Mouse (Mus musculus) fibroblast of lung, adult 2 months (primary cell): ENCODE measurements around the gene Hyou1.
"Not testable (repeated sequence)": the region's sequence is repeated elsewhere in the genome, so short reads cannot be mapped to it uniquely, and the experiment has no call there.

ENCODE experiments used
- DNase-seq: peaks from one replicate; pipeline ENCODE4 v3.0.0-alpha.2; 2011; ENCODE audit warnings: low read depth

The Hyou1 gene

GRCm38 (mm10) chr9:44351396-44351795 lies 27.9 kb upstream of the Hyou1 start:
- no peak for DNase-seq

- DNase-seq = no peak
These were observed 27.0 kb upstream of the Hyou1 start for GRCm38 (mm10) chr9:44352337-44352736.

DNA sequence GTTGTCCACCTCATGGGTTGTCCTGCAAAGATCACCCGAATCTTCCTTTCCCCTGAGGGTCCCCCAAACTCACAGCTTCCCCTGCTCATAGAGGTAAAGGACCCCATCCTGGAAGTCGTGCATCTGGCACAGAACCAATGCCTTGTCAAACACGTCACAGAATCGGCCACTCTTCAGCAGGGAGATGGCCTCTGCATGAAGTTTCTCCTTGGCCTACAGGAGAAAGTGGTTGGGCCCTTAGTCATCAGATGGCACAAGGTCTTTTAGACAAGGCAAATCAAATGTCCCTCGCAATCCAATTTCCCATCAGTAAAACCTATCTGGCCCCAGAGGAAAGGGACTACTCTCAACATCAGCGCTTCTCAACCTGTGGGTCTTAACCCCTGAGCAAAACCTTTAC lies 26.1 kb upstream of the Hyou1 start:
- DNase-seq = no peak

GRCm38 (mm10) chr9:44357207-44357606 lies 22.1 kb upstream of the Hyou1 start:
- no peak for DNase-seq

GRCm38 (mm10) chr9:44361190-44361917 lies 17.9 kb upstream of the Hyou1 start, which contains the start of gene Vps11:
Gene Vps11, minus strand, starts transcription at chr9:44361670.
- peak; percentile 96 for DNase-seq

GRCm38 (mm10) chr9:44361931-44362330 lies 17.4 kb upstream of the Hyou1 start:
- DNase-seq = not testable (repeated sequence)

GRCm38 (mm10) chr9:44364480-44364879 lies 14.8 kb upstream of the Hyou1 start:
- no peak for DNase-seq

- no peak for DNase-seq
These were observed 5.9 kb upstream of the Hyou1 start for GRCm38 (mm10) chr9:44373386-44373785.

DNA sequence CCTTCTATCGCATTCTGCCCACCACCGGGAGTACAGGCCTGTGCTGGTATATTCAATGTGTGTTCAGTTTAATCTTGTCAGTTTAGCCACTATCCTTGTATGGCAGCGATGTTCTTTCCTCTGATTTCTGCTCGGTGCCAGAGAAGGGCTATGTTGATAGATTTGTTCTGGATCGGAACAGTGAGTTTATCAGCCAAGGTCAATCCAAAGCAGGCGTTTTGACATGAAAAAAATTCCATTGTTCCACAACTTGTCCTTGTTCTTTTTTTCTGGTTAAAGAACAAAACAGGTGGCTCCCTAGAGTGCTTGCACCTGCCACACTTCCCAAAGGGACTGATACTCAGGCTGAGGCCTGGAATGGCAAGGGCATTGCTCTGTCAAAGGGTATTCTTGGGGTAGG lies 3.1 kb upstream of the Hyou1 start:
- no peak for DNase-seq

- DNase-seq = not testable (repeated sequence)
These were observed 2.0 kb upstream of the Hyou1 start for GRCm38 (mm10) chr9:44377335-44377734.

DNA sequence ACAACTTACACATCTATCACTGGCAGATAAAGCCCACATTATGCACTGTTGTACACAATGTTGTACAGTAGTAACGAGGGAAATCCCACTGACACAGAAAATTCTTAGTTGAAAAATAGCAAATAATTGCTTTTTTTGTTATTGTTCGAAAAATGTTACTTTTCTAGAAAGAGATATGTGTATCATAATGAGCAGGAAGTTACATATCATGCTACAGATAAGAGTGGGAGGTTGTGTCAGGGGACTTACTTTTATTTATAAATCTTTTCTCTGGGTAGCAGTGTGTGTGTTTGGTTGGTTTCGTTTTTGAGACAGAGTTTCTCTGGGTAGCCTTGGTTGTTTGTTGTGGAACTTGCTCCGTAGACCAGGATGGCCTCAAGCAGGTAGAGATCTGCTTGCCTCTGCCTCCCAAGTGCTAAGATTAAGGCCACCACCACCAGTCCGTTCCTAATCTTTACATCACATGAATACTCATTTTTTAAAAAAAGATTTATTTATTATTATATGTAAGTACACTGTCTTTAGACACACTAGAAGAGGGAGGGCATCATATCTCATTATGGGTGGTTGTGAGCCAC lies 1.0 kb upstream of the Hyou1 start:
- no peak for DNase-seq

GRCm38 (mm10) chr9:44379862-44380261 lies 572 bp downstream of the Hyou1 start:
- DNase-seq = no peak

GRCm38 (mm10) chr9:44384596-44384995 lies 5.3 kb downstream of the Hyou1 start:
- DNase-seq = no peak

GRCm38 (mm10) chr9:44387221-44387620 lies 7.9 kb downstream of the Hyou1 start:
- no peak for DNase-seq

DNA sequence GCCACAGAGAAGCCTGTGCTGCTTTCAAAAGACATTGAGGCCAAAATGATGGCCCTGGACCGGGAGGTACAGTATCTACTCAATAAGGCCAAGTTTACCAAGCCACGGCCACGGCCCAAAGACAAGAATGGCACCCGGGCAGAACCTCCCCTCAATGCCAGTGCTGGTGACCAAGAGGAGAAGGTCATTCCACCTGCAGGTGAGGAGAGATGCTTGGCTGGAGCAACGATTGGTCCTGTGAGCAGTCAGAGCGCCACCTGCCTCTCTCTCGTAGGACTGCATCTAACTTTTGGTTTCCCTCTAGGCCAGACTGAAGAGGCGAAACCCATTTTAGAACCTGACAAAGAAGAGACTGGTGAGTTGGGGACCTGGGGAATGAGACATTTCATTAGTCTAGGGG lies 10.0 kb downstream of the Hyou1 start:
- DNase-seq = no peak

DNA sequence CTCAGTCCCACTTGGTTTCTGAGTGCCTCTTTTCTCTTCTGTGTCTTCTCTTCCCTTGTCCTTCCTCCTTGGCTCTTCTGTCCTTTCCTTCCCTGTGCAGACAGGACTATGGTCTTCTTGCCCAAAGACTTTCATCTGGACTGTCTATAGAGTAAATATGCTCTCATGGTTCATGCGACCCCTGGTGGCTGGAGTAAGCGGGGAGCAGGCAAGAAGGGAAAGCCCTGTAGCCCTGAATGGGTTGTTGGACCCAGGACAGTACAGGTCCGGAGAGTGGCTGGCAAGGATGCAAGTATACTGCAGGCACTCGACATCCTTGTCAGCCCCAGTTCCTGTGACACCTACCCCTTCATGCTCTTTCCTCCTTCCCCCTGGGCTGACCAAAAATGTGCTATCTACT lies 12.2 kb downstream of the Hyou1 start:
- DNase-seq = no peak

DNA sequence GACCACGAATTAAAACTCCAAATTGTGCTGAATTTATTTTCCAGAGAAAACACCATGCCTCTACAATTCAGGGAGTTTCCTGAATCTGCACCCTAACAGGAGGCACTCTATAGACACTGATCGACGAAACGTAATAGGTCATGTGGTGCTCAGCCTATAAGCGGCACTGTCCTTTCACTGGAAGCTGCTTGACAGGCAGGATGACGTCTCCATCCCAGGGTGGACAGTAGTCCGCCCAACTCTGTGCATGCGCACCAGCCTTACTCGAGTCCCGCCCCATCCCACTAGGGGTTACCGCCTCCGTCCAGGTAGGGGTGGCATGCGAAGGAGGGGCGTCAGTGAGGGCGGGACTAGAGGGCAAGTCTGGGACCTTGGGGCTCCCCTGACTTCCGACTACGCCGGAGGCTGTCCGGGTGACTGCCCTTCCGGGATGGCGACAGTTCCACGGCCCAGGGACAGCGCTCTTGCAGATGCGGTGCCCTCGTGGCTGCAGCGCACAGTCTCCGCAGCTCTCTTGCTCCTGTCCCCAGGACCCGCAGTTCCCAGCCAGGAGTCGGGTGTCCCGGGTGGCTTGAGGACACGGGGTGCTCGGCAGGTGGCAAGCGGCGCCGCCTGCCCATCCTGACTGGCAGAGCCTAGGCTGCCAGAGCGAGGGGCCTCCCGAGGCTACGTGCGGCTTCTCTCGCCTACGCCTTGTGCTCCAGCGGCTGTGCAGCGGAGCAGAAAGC lies 17.6 kb downstream of the Hyou1 start, which contains the start of gene Slc37a4:
TSS of gene Slc37a4 (plus strand) at position 169 of the 728 bp plus-strand sequence.
- peak; percentile 85 for DNase-seq

DNA sequence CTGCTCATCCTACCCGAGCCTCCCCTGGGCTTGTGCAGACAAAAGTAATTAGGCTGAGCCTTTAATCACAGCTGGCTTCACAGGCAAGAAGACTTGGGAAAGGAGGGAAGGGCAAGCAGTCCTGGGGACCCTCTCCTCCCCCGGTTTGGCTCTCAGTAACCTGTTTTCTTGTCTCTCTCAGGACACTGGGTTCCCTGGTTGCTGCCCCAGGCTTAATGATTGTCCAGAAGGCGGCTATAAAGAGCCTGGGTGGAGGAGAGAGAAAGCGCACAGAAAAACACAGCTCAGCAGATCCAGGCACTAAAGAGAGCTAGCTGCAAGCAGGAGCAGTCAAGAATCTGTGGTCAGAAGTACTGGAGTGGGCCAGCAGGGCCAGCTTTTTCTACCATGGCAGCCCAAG lies 18.8 kb downstream of the Hyou1 start:
- DNase-seq = no peak

DNA sequence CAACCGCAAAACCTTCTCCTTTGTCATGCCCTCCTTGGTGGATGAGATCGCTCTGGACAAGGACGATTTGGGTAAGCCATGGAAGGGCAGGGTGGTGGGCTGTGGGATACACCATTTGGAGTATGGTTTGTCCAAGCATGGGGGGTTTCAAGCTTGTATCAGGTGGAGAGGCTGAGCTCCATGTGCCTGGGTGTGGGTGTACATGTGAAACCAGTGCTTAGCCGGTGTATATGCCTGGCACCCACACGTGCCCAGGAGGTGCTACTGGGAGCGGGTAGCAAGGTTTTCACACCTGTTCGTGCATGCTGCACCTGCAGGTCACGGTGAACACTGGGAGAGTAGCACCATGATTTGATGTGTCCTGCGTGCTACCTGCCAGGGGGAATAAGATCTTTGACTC lies 19.3 kb downstream of the Hyou1 start:
- DNase-seq = no peak

GRCm38 (mm10) chr9:44399114-44399794 lies 20.0 kb downstream of the Hyou1 start:
- DNase-seq = no peak

DNA sequence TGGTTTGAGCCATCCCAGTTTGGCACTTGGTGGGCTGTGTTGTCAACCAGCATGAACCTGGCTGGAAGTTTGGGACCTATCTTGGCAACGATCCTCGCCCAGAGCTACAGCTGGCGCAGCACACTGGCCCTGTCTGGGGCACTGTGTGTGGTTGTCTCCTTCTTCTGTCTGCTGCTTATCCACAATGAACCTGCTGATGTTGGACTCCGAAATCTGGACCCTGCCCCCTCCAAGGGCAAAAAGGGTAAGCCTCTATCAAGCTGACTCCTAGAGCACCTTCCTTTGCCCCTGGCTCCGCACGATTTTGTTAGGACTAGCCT lies 20.5 kb downstream of the Hyou1 start:
- no peak for DNase-seq

GRCm38 (mm10) chr9:44401081-44401480 lies 21.8 kb downstream of the Hyou1 start:
- DNase-seq = no peak

DNA sequence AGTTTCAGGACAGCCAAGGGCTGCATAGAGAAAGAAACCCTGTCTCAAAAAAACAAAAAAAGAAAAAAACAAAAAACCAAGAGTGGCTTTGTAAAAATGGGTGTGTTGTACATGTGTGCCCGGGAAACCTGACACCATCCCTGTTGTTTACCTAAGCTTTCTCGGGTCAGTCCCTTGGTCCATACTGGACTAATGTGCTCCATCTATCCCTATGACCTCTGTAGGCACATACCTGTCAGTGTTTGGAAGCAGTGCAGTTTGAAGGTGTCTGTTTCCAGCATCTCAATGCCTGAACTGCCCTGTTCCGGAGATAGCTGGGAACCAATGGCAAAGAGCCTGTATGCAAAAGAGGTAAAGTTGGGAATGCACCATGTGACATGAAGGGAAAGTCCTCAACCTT lies 25.7 kb downstream of the Hyou1 start:
- no peak for DNase-seq
